Mouse (Mus musculus) myocyte (in vitro differentiated cells): ENCODE results near the gene Fam43a.

Experiments used
- CEBPB ChIP-seq: IDR thresholded peaks from 2 replicates; pipeline ENCODE4 v1.6.1; 2011; ENCODE audit warnings: mild to moderate bottlenecking, moderate library complexity; ENCODE audit not compliant: poor library complexity, insufficient read depth, severe bottlenecking
- E2F4 ChIP-seq: IDR thresholded peaks from one replicate; pipeline ENCODE4 v1.6.1; 2011; ENCODE audit warnings: mild to moderate bottlenecking, control low read depth, moderate library complexity; ENCODE audit not compliant: insufficient read depth
- MAX ChIP-seq: IDR thresholded peaks from one replicate; pipeline ENCODE4 v1.6.1; 2011; ENCODE audit warnings: low read depth, mild to moderate bottlenecking, control low read depth
- MYOD1 ChIP-seq, 3 experiments: IDR thresholded peaks; one replicate each; pipeline ENCODE4 v1.6.1; 2011; ENCODE audit warnings: control low read depth in 2 of 3, low read depth in 2 of 3, mild to moderate bottlenecking in 2 of 3, moderate library complexity in 1 of 3; ENCODE audit not compliant: insufficient read length in 2 of 3, control insufficient read depth in 1 of 3
- MYOG ChIP-seq, 3 experiments: IDR thresholded peaks; one replicate each; pipeline ENCODE4 v1.6.1; 2011; ENCODE audit warnings: control low read depth in 2 of 3, low read depth in 2 of 3, mild to moderate bottlenecking in 2 of 3; ENCODE audit not compliant: insufficient read length in 2 of 3, control insufficient read depth in 1 of 3, insufficient read depth in 1 of 3
- POLR2A ChIP-seq: IDR thresholded peaks from one replicate; pipeline ENCODE4 v1.6.1; 2011; ENCODE audit warnings: low read depth, mild to moderate bottlenecking, control low read depth, moderate library complexity; ENCODE audit not compliant: insufficient read length
- POLR2AphosphoS2 ChIP-seq: IDR thresholded peaks from one replicate; pipeline ENCODE4 v1.6.1; 2011; ENCODE audit warnings: low read depth, control low read depth; ENCODE audit not compliant: insufficient read length
- SRF ChIP-seq: IDR thresholded peaks from one replicate; pipeline ENCODE4 v1.6.1; 2011; ENCODE audit warnings: low read depth; ENCODE audit not compliant: control insufficient read depth, insufficient read length
- TCF12 ChIP-seq: IDR thresholded peaks from one replicate; pipeline ENCODE4 v1.6.1; 2011; ENCODE audit warnings: mild to moderate bottlenecking, control low read depth; ENCODE audit not compliant: poor library complexity, insufficient read depth, severe bottlenecking
- USF1 ChIP-seq: IDR thresholded peaks from one replicate; pipeline ENCODE4 v1.6.1; 2011; ENCODE audit warnings: low read depth, mild to moderate bottlenecking, control low read depth, moderate library complexity

DNA sequence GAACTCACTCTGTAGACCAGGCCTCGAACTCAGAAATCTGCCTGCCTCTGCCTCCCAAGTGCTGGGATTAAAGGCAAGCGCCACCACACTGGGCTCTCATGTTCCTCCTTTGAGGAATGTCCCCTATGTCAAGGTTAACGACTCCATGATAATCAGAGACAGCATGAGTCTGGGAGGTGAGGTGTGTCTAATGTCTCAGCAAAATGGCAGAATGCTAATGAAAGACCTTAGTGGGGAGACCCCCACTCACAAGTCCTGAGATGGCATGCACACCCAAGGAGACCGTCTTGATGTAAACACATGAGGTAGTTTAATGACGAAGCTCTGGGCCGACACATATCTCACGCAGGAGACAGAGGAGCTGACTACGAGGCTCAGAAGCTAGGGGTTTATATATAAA, 45.4 kb upstream of the Fam43a start:
- TF ChIP-seq POLR2A: no peak
- TF ChIP-seq MYOG (IDR thresholded peaks at IDR 0.05; ENCODE audit: control insufficient read depth in 1 of 3, insufficient read depth in 1 of 3, insufficient read length in 2 of 3, low read depth in 2 of 3): no peak
- TF ChIP-seq USF1: no peak
- TF ChIP-seq E2F4: no peak
- TF ChIP-seq POLR2AphosphoS2: no peak
- TF ChIP-seq TCF12: no peak
- no peak for TF ChIP-seq MAX
- TF ChIP-seq MYOD1 (IDR thresholded peaks at IDR 0.05; ENCODE audit: control insufficient read depth in 1 of 3, insufficient read length in 2 of 3, low read depth in 2 of 3): no peak
- TF ChIP-seq CEBPB: no peak
- no peak for TF ChIP-seq SRF
